In genomic region chr13:93314322-93314721, GRCm38 (mm10) we compare ENCODE assay signal across 28 mouse cellular contexts. TPM values are rescaled to one million over a fixed set of nuclear protein-coding genes. Genes with fewer than 3 reads are reported as not detected.
DNase-seq lines count a peak whose midpoint lies in the region; ATAC-seq and TF ChIP-seq lines count a peak whose summit lies in the region.
"Had no signal": no experiment of that assay in that cellular context is flagged by ENCODE, and none has a peak within 500 bp of the region (broad histone marks: within the 10 kb centered on the region; RNA-seq: fewer than 3 reads in every experiment).

No protein-coding gene starts in this region.

- no peaks in the 10 kb centered on the region for H3K9me3 ChIP-seq in heart, embryonic 10.5 days
- H3K9me3 ChIP-seq in intestine, postnatal 0 days (ENCODE audit: control insufficient read depth) = no peaks in the 10 kb centered on the region
- H3K9me3 ChIP-seq in intestine, embryonic 16.5 days (ENCODE audit: control insufficient read depth, low read length) = no peaks in the 10 kb centered on the region
- no peaks in the 10 kb centered on the region for H3K9me3 ChIP-seq in lung, postnatal 0 days (ENCODE audit: low read length)
- H3K9me3 ChIP-seq: embryonic facial prominence, embryonic 10.5 days; G1E; heart, embryonic 15.5 days; limb, embryonic 15.5 days; megakaryocyte, embryonic 14.5 days; neural tube, embryonic 12.5 days had no signal

- H3K4me1 ChIP-seq in heart, embryonic 10.5 days = peaks cover 22% of the 10 kb centered on the region
- no peaks in the 10 kb centered on the region for H3K4me1 ChIP-seq in intestine, postnatal 0 days (replicated peaks; ENCODE audit: control insufficient read depth, insufficient read depth, low read length)
- no peaks in the 10 kb centered on the region for H3K4me1 ChIP-seq in intestine, embryonic 16.5 days (ENCODE audit: control insufficient read depth, insufficient read depth, low read length)
- H3K4me1 ChIP-seq in lung, postnatal 0 days (ENCODE audit: insufficient read depth, low read depth, low read length) = no peaks in the 10 kb centered on the region
- H3K4me1 ChIP-seq: limb, embryonic 15.5 days; neural tube, embryonic 12.5 days had no signal

- no peak overlapping the region for H3K4me2 ChIP-seq in intestine, postnatal 0 days (replicated peaks; ENCODE audit: low read depth)
- no peak overlapping the region for H3K4me2 ChIP-seq in intestine, embryonic 16.5 days (ENCODE audit: low read depth, low read length)
- H3K4me2 ChIP-seq in lung, postnatal 0 days (replicated peaks; ENCODE audit: low read depth, low read length) = no peak overlapping the region
- H3K4me2 ChIP-seq: heart, embryonic 15.5 days; limb, embryonic 15.5 days; neural tube, embryonic 12.5 days had no signal

- no peak overlapping the region for H3K4me3 ChIP-seq in heart, embryonic 10.5 days
- H3K4me3 ChIP-seq in intestine, postnatal 0 days (ENCODE audit: low read depth, low read length) = no peak overlapping the region
- no peak overlapping the region for H3K4me3 ChIP-seq in intestine, embryonic 16.5 days (ENCODE audit: low read length)
- no peak overlapping the region for H3K4me3 ChIP-seq in lung, postnatal 0 days (ENCODE audit: low read depth, low read length)
- H3K4me3 ChIP-seq: embryonic facial prominence, embryonic 10.5 days; heart, embryonic 15.5 days; limb, embryonic 15.5 days; megakaryocyte, embryonic 14.5 days; neural tube, embryonic 12.5 days had no signal

- peak; percentile 37 for TF ChIP-seq CTCF in intestine, postnatal 0 days (IDR thresholded peaks at IDR 0.05; ENCODE audit: low read depth)
- TF ChIP-seq CTCF in lung, postnatal 0 days (IDR thresholded peaks at IDR 0.05) = peak; percentile 38
- no peak for TF ChIP-seq CTCF in brain, embryonic 14.5 days (IDR thresholded peaks at IDR 0.05; ENCODE audit: borderline replicate concordance, extremely low read depth, insufficient read depth, insufficient read length)

- DNase-seq in heart, adult 18-20 months = peak; percentile 27 to 40
- DNase-seq in heart, embryonic 10.5 days (ENCODE audit: low spot score) = no peak
- DNase-seq in lung, postnatal 0 days (ENCODE audit: low spot score) = peak; percentile 6
- DNase-seq in lung, postnatal 10 days = no peak
- peak; percentile 7 for DNase-seq in brain, embryonic 14.5 days (ENCODE audit: low read depth)
- DNase-seq: adrenal gland, adult 8-10 months; B cell, adult 2 months; cerebellum, adult 9-11 months; kidney, adult 2 months; kidney, postnatal 10 days; layer of hippocampus, postnatal 36 days; left cerebral cortex, postnatal 4 days; midbrain, embryonic 14.5 days; retina, postnatal 1 day; thymus, postnatal 14 days had no signal

- no peak overlapping the region for H3K27ac ChIP-seq in heart, embryonic 10.5 days
- no peak overlapping the region for H3K27ac ChIP-seq in intestine, postnatal 0 days (ENCODE audit: low read depth, low read length)
- no peak overlapping the region for H3K27ac ChIP-seq in intestine, embryonic 16.5 days (ENCODE audit: low read length)
- no peak overlapping the region for H3K27ac ChIP-seq in lung, postnatal 0 days (ENCODE audit: low read length)
- H3K27ac ChIP-seq: embryonic facial prominence, embryonic 10.5 days; limb, embryonic 15.5 days; liver, embryonic 14.5 days; neural tube, embryonic 12.5 days had no signal

- H3K36me3 ChIP-seq in heart, embryonic 10.5 days = peaks cover 2% of the 10 kb centered on the region; the same call in 1 of the 2 replicates
- no peaks in the 10 kb centered on the region for H3K36me3 ChIP-seq in intestine, postnatal 0 days (ENCODE audit: control insufficient read depth, insufficient read depth)
- H3K36me3 ChIP-seq in intestine, embryonic 16.5 days (ENCODE audit: control insufficient read depth, insufficient read depth, low read length) = no peaks in the 10 kb centered on the region
- H3K36me3 ChIP-seq in lung, postnatal 0 days (ENCODE audit: insufficient read depth, low read length) = no peaks in the 10 kb centered on the region
- H3K36me3 ChIP-seq: embryonic facial prominence, embryonic 10.5 days; heart, embryonic 15.5 days; limb, embryonic 15.5 days; neural tube, embryonic 12.5 days had no signal

- H3K27me3 ChIP-seq in heart, embryonic 10.5 days (ENCODE audit: insufficient read depth, poor library complexity, severe bottlenecking) = no peaks in the 10 kb centered on the region
- H3K27me3 ChIP-seq in intestine, postnatal 0 days (replicated peaks; ENCODE audit: control insufficient read depth, insufficient read depth, low read length) = no peaks in the 10 kb centered on the region
- H3K27me3 ChIP-seq in intestine, embryonic 16.5 days (replicated peaks; ENCODE audit: control insufficient read depth, insufficient read depth, low read length) = no peaks in the 10 kb centered on the region
- H3K27me3 ChIP-seq in lung, postnatal 0 days (replicated peaks; ENCODE audit: insufficient read depth, low read length) = no peaks in the 10 kb centered on the region
- H3K27me3 ChIP-seq: CH12.LX; heart, embryonic 15.5 days; limb, embryonic 15.5 days; megakaryocyte, embryonic 14.5 days; neural tube, embryonic 12.5 days had no signal

- no peak for TF ChIP-seq POLR2A in brain, embryonic 14.5 days (IDR thresholded peaks at IDR 0.05; ENCODE audit: borderline replicate concordance, extremely low read depth, insufficient read depth, insufficient read length, poor library complexity, severe bottlenecking)

- no peak for ATAC-seq in intestine, postnatal 0 days
- ATAC-seq in intestine, embryonic 16.5 days = no peak
- no peak for ATAC-seq in lung, postnatal 0 days
- no peak for ATAC-seq in megakaryocyte progenitor cell, adult 5-6 weeks (replicated peaks; ENCODE audit: poor library complexity)
- ATAC-seq: activated CD4-positive, CD25-positive, alpha-beta regulatory T cell, adult 4 months; forebrain, embryonic 16.5 days had no signal

- no peak for TF ChIP-seq EP300 in lung, postnatal 0 days (IDR thresholded peaks at IDR 0.05)

- H3K9ac ChIP-seq in intestine, postnatal 0 days (ENCODE audit: low read depth, low read length) = no peak overlapping the region
- no peak overlapping the region for H3K9ac ChIP-seq in intestine, embryonic 16.5 days (ENCODE audit: low read depth, low read length)
- H3K9ac ChIP-seq in lung, postnatal 0 days (replicated peaks; ENCODE audit: low read depth) = no peak overlapping the region
- H3K9ac ChIP-seq: heart, embryonic 15.5 days; limb, embryonic 15.5 days; liver, embryonic 14.5 days; neural tube, embryonic 12.5 days had no signal

- 51% methylated on average over 4 of the region's 4 CpGs for WGBS in heart, embryonic 10.5 days
- WGBS in intestine, postnatal 0 days = 85% methylated on average over 4 of the region's 4 CpGs
- 86% methylated on average over 4 of the region's 4 CpGs for WGBS in intestine, embryonic 16.5 days
- WGBS in lung, postnatal 0 days = 61% methylated on average over 4 of the region's 4 CpGs

RNA-seq across cellular contexts. Expression of gene Homer1, which starts 14.9 kb away (rescaled TPM):
- 10 to 100 TPM; 58.9 to 60.1 TPM for total RNA-seq in heart, adult 18-20 months (2021)
- polyA plus RNA-seq in heart, embryonic 10.5 days (2016; fragmentation: Nextera tagmentation; extraction: Ambion mirVana) = 18.4 and 18.5 TPM in 2 replicates
- 3.3 and 3.5 TPM in 2 replicates for polyA plus RNA-seq in intestine, postnatal 0 days (2015; fragmentation: Nextera tagmentation; extraction: Ambion mirVana)
- 2.7 and 3.0 TPM in 2 replicates for polyA plus RNA-seq in intestine, embryonic 16.5 days (2015; fragmentation: Nextera tagmentation; extraction: Ambion mirVana)
- 2.3 and 2.7 TPM in 2 replicates for polyA plus RNA-seq in lung, postnatal 0 days (2015; fragmentation: Nextera tagmentation; extraction: Ambion mirVana)
- 18.7 and 21.4 TPM in 2 replicates for polyA plus RNA-seq in brain, embryonic 14.5 days (2012; rRNA removed)
- 9.2 and 10.6 TPM in 2 replicates for total RNA-seq in megakaryocyte progenitor cell, adult 5-6 weeks (2015)
- total RNA-seq in megakaryocyte progenitor cell, adult 5-6 weeks (2017) = 10.7 and 13.7 TPM in 2 replicates

Comparison
In these comparisons a context has a peak if more than half of its experiments do, and no peak if none do; other contexts are left out.
1. DNase-seq: peak in heart, adult 18-20 months (2 of 2), lung, postnatal 0 days (single experiment) and brain, embryonic 14.5 days (single experiment); none in heart, embryonic 10.5 days (single experiment) and lung, postnatal 10 days (single experiment).